Mouse (Mus musculus) left cerebral cortex, postnatal 4 days (tissue): ENCODE data around the gene Ppp4c. TPM values are rescaled to one million over a fixed set of nuclear protein-coding genes. Genes with fewer than 3 reads are reported as not detected.

Experiments
- DNase-seq: peaks from one replicate; pipeline ENCODE4 v3.0.0-alpha.2; 2022
- intact Hi-C: fragments of 180-260 bp; cut with DNase I; formaldehyde crosslinking; loops from one replicate; pipeline ENCODE4 v1.15.1; 2025
- total RNA-seq, 2 experiments: library from RNA; stranded (reverse); gene quantifications; 2 replicates each; pipeline ENCODE4 v1.2.3; 2021

The Ppp4c gene
- total RNA-seq, 2 experiments from 2014 or later, result 71.1 to 79.7 TPM

GRCm38 (mm10) chr7:126759672-126760390 is 32.5 kb downstream of the Ppp4c start:
- intact Hi-C loops, result loop anchor here (5.0 kb wide), 1 partner anchor 58 kb away; no protein-coding TSS in a partner anchor
- DNase-seq, result no peak

DNA sequence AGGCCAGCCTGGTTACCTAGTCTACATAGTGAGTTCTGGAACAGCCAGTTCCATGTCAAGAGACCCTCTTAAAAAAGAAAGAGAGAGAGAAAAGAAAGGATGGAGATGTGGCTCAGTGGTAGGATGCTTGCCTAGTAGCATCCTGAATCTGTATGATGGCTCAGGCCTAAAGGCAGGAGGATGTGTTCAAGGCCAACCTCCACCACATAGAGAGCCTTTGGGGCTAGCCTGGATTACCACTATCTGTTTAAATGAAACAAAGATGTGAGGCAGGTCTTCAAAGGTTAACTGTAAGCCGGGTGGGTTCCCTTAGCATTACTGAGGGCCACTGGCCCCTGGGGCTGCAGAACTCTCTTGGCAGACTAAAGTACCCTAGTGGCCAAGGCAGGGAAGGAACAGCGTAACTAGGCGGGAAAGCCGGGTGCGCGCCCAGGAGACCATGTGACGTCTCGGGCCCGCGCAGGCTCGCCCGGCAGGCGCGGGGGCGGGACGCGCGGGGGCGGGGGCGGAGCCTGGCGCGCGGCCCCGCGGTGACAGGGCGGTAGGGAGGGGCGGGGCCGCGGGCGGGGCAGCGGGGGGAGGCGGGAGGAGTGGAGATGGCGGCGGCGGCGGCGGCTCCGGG is 33.1 kb downstream of the Ppp4c start, which contains the start of gene Mapk3:
Gene Mapk3, plus strand, starts transcription at position 552 of the 622 bp plus-strand sequence.
- intact Hi-C loops, result loop anchor here (5.0 kb wide), 1 partner anchor 57 kb away; no protein-coding TSS in a partner anchor

GRCm38 (mm10) chr7:126758539-126758938 is 33.8 kb downstream of the Ppp4c start:
- no peak for DNase-seq
- intact Hi-C loops, result loop anchor here (5.0 kb wide), 1 partner anchor 56 kb away; no protein-coding TSS in a partner anchor

More for the DNA sequence above, 33.1 kb downstream of the Ppp4c start, which contains the start of gene Mapk3:
- peak; percentile 93 for DNase-seq

DNA sequence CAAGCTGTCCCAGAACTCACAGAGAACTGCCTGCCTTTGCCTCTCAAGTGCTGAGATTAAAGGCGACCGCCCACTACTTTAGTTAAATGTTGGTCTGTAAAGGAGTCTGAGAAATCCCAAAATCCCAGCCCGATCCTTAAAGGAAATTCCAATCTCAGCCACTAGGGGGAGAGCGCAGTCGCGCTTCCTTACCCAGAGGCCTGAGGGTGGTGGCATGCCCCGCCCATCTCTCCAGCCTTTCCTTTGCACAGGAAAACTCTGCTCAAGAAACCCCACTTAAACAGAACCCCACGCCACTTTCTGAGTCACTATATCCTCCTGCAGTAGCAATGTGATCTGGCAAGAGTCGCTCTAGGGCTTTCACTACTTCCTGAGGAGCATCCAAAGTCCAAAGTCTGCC is 37.4 kb downstream of the Ppp4c start:
- peak; percentile 78 for DNase-seq
- intact Hi-C loops, result loop anchor here (5.0 kb wide), 1 partner anchor 53 kb away; no protein-coding TSS in a partner anchor

DNA sequence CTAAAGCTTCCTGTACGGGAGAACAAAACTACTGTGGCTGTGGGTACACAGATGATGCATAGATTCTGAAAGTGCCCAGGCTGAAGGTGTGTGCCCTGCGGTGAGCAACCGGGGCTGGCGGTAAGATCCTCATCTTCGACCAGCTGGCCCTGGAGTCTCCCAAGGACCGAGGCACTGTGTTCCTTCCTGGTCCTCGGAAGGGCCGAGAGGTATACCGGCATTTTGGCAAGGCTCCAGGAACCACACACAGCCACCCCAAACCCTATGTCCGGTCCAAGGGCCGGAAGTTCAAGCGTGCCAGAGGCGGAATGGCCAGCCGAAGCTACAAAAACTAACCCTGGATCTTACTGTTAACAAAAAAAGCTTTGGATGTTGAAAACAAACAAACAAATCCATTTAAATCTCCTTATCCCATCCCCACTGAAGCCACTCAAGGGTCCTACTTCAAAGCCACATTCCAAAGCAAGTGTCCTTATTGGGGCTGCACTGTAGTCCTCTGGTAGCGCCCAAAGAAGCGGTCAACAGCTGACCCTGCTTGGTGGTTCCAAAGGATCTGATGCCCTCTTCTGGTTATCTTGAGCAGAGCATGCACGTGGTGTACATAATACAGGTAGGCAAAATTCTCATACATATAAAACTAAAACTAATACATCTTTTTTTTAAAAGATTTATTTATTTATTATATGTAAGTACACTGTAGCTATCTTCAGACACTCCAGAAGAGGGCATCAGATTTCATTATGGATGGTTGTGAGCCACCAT is 42.5 kb downstream of the Ppp4c start:
- intact Hi-C loops, result no loop called here
- no peak for DNase-seq

DNA sequence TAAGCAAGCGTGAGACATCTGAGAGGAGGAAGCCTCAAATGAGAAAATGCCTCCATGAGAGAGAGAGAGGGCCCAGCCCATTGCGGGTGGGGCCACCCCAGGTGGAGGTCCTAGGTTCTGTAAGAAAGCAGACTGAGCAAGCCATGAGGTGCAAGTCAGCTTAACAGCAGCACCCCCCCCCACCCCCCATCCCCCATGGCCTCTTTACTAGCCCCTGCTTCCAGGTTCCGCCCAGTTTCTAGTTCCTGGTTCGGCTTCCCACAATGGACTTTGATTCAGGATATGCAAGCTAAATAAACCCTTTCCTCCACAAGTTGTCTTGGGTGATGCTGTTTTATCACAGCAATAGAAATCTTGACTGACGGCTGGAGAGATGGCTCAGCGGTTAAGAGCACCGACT is 43.5 kb downstream of the Ppp4c start:
- intact Hi-C loops, result no loop called here
- no peak for DNase-seq

DNA sequence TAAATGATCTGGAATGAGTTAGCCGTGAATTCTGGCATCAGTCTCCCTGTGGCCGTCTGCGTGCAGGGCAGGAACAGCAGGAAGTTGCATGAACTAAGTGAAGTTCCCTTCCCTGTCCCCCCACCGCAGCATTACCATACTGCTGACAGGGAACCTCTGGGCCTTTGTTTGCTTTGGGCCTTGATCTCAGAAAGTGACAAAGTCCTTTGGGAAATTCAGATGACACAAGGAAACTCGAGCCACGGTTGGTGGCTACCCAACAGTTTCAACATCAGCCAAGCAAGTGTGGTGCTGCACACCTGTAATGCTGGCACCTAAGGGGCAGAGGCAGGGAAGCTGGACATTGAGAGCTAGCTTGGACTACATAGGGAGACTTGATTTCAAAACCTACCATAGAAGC is 45.5 kb downstream of the Ppp4c start:
- intact Hi-C loops, result no loop called here
- DNase-seq, result no peak

GRCm38 (mm10) chr7:126746066-126746465 is 46.2 kb downstream of the Ppp4c start:
- intact Hi-C loops, result no loop called here
- DNase-seq, result no peak

DNA sequence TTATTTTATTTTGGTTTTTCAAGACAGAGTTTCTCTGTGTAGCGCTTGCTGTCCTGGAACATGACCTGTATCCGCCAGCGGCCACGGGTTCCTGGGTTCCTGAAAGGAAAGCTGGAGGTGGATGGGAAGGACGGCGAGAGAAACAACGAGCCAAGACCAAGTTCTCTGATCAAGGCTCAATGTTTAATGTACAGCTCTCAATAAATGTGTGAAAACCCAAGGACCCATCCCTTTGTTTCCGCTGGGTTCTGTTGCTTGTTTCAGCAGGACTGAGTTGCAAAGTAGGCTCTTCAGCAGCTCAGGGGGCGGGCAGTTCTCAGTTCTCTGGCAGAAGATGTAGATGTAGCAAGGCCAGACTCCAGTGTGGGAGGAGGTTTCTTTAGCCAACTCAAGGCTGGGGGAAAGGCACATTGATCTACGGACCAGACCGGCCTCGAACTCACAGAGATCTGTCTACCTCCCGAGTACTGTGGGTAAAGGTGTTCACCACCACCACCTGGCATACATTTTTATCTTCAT is 50.3 kb downstream of the Ppp4c start:
- intact Hi-C loops, result no loop called here
- no peak for DNase-seq

- intact Hi-C loops, result no loop called here
Measured at GRCm38 (mm10) chr7:126741452-126741851, 50.8 kb downstream of the Ppp4c start.

GRCm38 (mm10) chr7:126740977-126741376 is 51.3 kb downstream of the Ppp4c start:
- intact Hi-C loops, result no loop called here
- no peak for DNase-seq

More at GRCm38 (mm10) chr7:126741452-126741851, 50.8 kb downstream of the Ppp4c start:
- no peak for DNase-seq

DNA sequence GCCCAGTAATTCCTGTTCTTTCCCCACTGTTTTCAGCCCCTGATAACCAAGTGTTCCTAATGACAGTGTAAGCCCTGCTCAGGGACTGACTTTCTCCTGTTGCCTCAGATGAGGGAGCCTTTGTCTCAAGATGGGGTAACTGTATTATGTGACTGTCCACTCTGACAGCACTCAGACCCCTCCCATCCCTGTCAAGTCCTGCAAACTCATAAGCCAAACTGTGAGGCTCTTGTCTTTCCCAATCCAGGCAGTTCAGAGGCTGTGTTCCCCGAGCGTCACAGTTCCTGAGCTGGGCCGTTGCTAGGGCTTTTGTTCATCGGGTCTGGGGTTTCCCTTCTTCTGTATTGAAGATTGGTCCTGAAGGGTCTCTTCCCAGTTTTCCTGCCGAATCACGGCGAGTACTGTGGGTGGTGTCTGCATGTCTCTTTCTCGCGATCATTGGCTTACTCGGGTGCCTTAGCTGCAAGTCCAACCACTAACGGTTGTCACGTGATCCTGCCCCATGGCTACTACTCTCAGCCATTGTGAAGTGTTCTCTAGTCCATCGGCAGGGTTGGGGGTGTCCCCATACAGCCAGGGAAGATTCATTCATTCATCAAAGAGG is 52.1 kb downstream of the Ppp4c start:
- intact Hi-C loops, result no loop called here
- DNase-seq, result no peak

DNA sequence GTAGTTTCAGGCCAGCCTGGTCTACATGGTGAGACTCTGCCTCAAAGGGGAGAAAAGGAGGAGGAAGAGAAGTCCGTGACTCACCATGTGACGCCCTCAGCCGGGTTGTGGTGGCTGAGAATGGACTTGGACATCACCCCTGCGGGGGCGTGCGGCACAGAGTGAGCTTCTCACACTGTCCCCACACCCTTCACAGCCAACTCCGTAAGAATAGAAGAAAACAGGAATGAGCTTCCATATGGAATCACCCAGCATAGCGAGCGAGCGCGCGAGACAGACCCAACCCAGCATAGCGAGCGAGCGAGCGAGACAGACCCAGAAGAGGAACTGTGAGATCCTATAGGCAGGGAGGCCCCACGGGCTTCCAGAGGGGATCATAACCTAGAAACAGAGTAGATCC is 52.7 kb downstream of the Ppp4c start:
- intact Hi-C loops, result no loop called here
- no peak for DNase-seq

- intact Hi-C loops, result no loop called here
- DNase-seq, result no peak
Measured at GRCm38 (mm10) chr7:126736122-126736521, 56.2 kb downstream of the Ppp4c start.

Other genes starting within 250 kb of the Ppp4c start
- gene Eif3c, start 226.1 kb downstream of the Ppp4c start, total RNA-seq, result 100 to 1,000 TPM; 212 to 226 TPM
- gene Apobr, start 207.6 kb downstream of the Ppp4c start, total RNA-seq, result under 1 TPM; 0.30 to 0.58 TPM
- 10 to 100 TPM; 26.5 to 32.0 TPM for gene Cln3, start 206.7 kb downstream of the Ppp4c start, total RNA-seq
- gene Il27, start 197.6 kb downstream of the Ppp4c start, total RNA-seq, result not detected
- 1 to 10 TPM; 6.6 to 7.0 TPM for gene Nupr1, start 161.6 kb downstream of the Ppp4c start, total RNA-seq
- 10 to 100 TPM; 49.9 to 53.0 TPM for gene Sgf29, start 143.2 kb downstream of the Ppp4c start, total RNA-seq
- 1 to 10 TPM; 2.9 to 3.1 TPM for gene Sult1a1, start 116.1 kb downstream of the Ppp4c start, total RNA-seq
- gene Bola2, start 97.1 kb downstream of the Ppp4c start, total RNA-seq, result 100 to 1,000 TPM; 107 to 115 TPM
- 10 to 100 TPM; 25.4 to 26.5 TPM for gene Slx1b, start 96.7 kb downstream of the Ppp4c start, total RNA-seq
- gene Coro1a, start 84.7 kb downstream of the Ppp4c start, total RNA-seq, result 100 to 1,000 TPM; 137 to 143 TPM
- gene Mapk3, start 32.9 kb downstream of the Ppp4c start, total RNA-seq, result 100 to 1,000 TPM; 196 to 202 TPM
- 1 to 10 TPM; 5.2 to 5.5 TPM for gene Gdpd3, start 26.2 kb downstream of the Ppp4c start, total RNA-seq
- gene Ypel3, start 15.5 kb downstream of the Ppp4c start, total RNA-seq, result 100 to 1,000 TPM; 110 to 113 TPM
- under 1 TPM; 0.40 to 0.58 TPM for gene Tbx6, start 11.0 kb downstream of the Ppp4c start, total RNA-seq
- gene Fam57b, start 5.2 kb upstream of the Ppp4c start, total RNA-seq, result 100 to 1,000 TPM; 165 to 167 TPM
- not detected for gene 4930451I11Rik, start 39.1 kb upstream of the Ppp4c start, total RNA-seq
- 10 to 100 TPM; 74.3 to 84.4 TPM for gene Doc2a, start 54.9 kb upstream of the Ppp4c start, total RNA-seq
- 10 to 100 TPM; 31.5 to 41.2 TPM for gene Hirip3, start 69.5 kb upstream of the Ppp4c start, total RNA-seq
- 10 to 100 TPM; 61.7 to 65.2 TPM for gene Ino80e, start 69.9 kb upstream of the Ppp4c start, total RNA-seq
- gene Taok2, start 92.2 kb upstream of the Ppp4c start, total RNA-seq, result 100 to 1,000 TPM; 158 to 165 TPM
- gene Tmem219, start 130.4 kb upstream of the Ppp4c start, total RNA-seq, result 10 to 100 TPM; 19.4 to 20.8 TPM
- 100 to 1,000 TPM; 151 to 167 TPM for gene Kctd13, start 136.4 kb upstream of the Ppp4c start, total RNA-seq
- gene Asphd1, start 157.1 kb upstream of the Ppp4c start, total RNA-seq, result 10 to 100 TPM; 26.5 to 31.9 TPM
- gene Sez6l2, start 158.1 kb upstream of the Ppp4c start, total RNA-seq, result 100 to 1,000 TPM; 214 to 235 TPM
- gene Cdipt, start 183.4 kb upstream of the Ppp4c start, total RNA-seq, result 100 to 1,000 TPM in 1 of 2 experiments, 10 to 100 TPM in 1; 92.7 to 104 TPM
- not detected for gene Cdiptos, start 183.6 kb upstream of the Ppp4c start, total RNA-seq
- 1 to 10 TPM; 5.4 to 6.0 TPM for gene Mvp, start 222.1 kb upstream of the Ppp4c start, total RNA-seq
- gene Pagr1b, start 224.0 kb upstream of the Ppp4c start, total RNA-seq, result 1 to 10 TPM in 1 of 2 experiments, not detected in 1; 1.6 TPM
- gene Pagr1a, start 224.9 kb upstream of the Ppp4c start, total RNA-seq, result 10 to 100 TPM; 10.2 to 15.4 TPM
- gene Gm42742, start 228.6 kb upstream of the Ppp4c start, total RNA-seq, result 10 to 100 TPM; 36.7 to 48.6 TPM
- 100 to 1,000 TPM; 132 to 136 TPM for gene Prrt2, start 228.7 kb upstream of the Ppp4c start, total RNA-seq
- gene Maz, start 234.5 kb upstream of the Ppp4c start, total RNA-seq, result 100 to 1,000 TPM; 322 to 334 TPM
- gene Kif22, start 250.0 kb upstream of the Ppp4c start, total RNA-seq, result 10 to 100 TPM; 10.4 to 12.5 TPM